Mouse (Mus musculus) liver, embryonic 14.5 days (tissue): ENCODE measurements around the gene Foxj2.

ENCODE experiments used
- CTCF ChIP-seq: IDR thresholded peaks from 2 replicates; pipeline ENCODE4 v1.5.1; 2016; ENCODE audit warnings: antibody characterized with exemption, low read depth, control low read depth
- EP300 ChIP-seq: IDR thresholded peaks from 2 replicates; pipeline ENCODE4 v1.6.1; 2016; ENCODE audit warnings: antibody characterized with exemption, low read depth

DNA sequence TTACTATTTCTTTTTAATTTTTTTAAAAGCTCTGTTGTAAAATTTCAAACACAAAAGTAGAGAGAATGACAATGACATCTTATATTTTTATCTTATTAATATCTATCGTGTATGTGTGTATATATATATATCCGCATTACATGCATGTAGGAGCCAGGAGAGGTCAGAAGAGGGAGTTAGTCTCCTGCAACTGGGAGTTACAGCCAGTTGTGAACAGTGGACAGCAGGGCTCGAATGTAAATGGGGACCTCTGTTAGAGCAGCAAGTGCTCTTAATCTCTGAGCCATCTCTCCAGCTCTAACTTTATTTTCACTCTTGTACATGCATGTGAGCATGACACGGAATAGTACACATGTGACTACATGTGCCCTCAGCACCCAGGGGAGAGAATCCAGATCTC, 7.0 kb upstream of the Foxj2 start:
- TF ChIP-seq EP300 (no peak), CTCF (peak; percentile 20; the same call in 1 of the 2 replicates)
